Mouse (Mus musculus) E14TG2a.4 (cell line): ENCODE data around the gene Atmin.

Source experiments
- CTCF ChIP-seq: conservative IDR thresholded peaks from 2 replicates; pipeline ENCODE4 v1.5.1; 2014; ENCODE audit warnings: low read length
- NANOG ChIP-seq: IDR thresholded peaks from 2 replicates; pipeline ENCODE4 v1.6.1; 2014; ENCODE audit warnings: borderline replicate concordance, low read length, mixed read lengths
- POU5F1 ChIP-seq: IDR thresholded peaks from 2 replicates; pipeline ENCODE4 v1.6.1; 2014; ENCODE audit warnings: low read length, borderline replicate concordance

- TF ChIP-seq CTCF, result no peak
- no peak for TF ChIP-seq POU5F1
- TF ChIP-seq NANOG, result no peak
Measured at GRCm38 (mm10) chr8:116921337-116922059, 21.7 kb upstream of the Atmin start, which contains the start of the genes Cmc2 and Cenpn.
